Mouse (Mus musculus) testis, adult 2 months (tissue): ENCODE results near the gene BC016579. TPM values are rescaled to one million over a fixed set of nuclear protein-coding genes. Genes with fewer than 3 reads are reported as not detected.

Experiments
- H3K27ac ChIP-seq: fragments of 200-500 bp; 2 replicates; pipeline ENCODE4 v1.5.1; 2012; ENCODE audit warnings: low read depth, low read length; ENCODE audit not compliant: control insufficient read depth, insufficient read depth
- H3K27me3 ChIP-seq: fragments of 200-500 bp; 2 replicates; pipeline ENCODE4 v1.6.1; 2012; ENCODE audit warnings: mild to moderate bottlenecking, low read length, moderate library complexity; ENCODE audit not compliant: control insufficient read depth, insufficient read depth
- H3K36me3 ChIP-seq: fragments of 200-500 bp; 2 replicates; pipeline ENCODE4 v1.6.1; 2012; ENCODE audit warnings: mild to moderate bottlenecking, low read length; ENCODE audit not compliant: control insufficient read depth, insufficient read depth
- H3K4me1 ChIP-seq: fragments of 200-500 bp; 2 replicates; pipeline ENCODE4 v1.6.1; 2012; ENCODE audit warnings: low read length; ENCODE audit not compliant: control insufficient read depth, insufficient read depth
- H3K4me3 ChIP-seq: fragments of 200-500 bp; 2 replicates; pipeline ENCODE4 v1.5.1; 2012; ENCODE audit warnings: low read depth, mild to moderate bottlenecking, low read length, moderate library complexity, mixed read lengths; ENCODE audit not compliant: control insufficient read depth
- CTCF ChIP-seq: fragments of 200-500 bp; IDR thresholded peaks from 2 replicates; pipeline ENCODE4 v1.5.1; 2012; ENCODE audit warnings: low read depth, mild to moderate bottlenecking, inconsistent platforms, low read length, moderate library complexity; ENCODE audit not compliant: control insufficient read depth, insufficient read depth, insufficient replicate concordance
- POLR2A ChIP-seq: fragments of 200-500 bp; IDR thresholded peaks from 2 replicates; pipeline ENCODE4 v1.6.1; 2012; ENCODE audit warnings: low read depth, mild to moderate bottlenecking, inconsistent platforms, low read length, moderate library complexity; ENCODE audit not compliant: control insufficient read depth
- polyA plus RNA-seq: library from polyadenylated mRNA; depleted of rRNA; stranded (reverse); fragments of >200 nt; gene quantifications from 2 replicates; pipeline ENCODE4 v1.2.3, GENCODE M21; 2012

BC016579 gene
- polyA plus RNA-seq, 1 experiment: not detected

DNA sequence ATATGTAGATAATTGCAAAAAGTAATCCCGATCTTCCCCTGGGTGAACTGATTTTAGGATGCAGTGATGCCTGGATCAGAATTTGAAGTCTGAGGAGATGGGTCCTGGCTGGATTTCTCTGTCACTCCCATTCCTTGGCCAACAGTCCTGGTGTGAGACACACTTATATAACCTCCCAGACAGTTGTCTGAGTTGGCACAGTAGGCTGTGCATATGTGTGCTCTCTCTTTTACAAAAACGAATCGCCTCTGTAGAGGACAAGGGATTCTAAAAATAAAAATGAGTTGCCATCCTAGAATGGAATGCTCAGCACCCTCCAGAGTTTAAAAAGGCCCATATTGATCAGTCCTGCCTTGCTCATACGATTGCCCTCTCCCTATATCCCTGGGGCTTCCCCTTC is 5.7 kb upstream of the BC016579 start:
- H3K4me1 ChIP-seq: no peaks in the 10 kb centered on the region
- no peaks in the 10 kb centered on the region for H3K27me3 ChIP-seq
- TF ChIP-seq POLR2A (no peak), CTCF (no peak)
- no peak overlapping the region for H3K4me3 ChIP-seq
- no peaks in the 10 kb centered on the region for H3K36me3 ChIP-seq
- H3K27ac ChIP-seq: no peak overlapping the region

DNA sequence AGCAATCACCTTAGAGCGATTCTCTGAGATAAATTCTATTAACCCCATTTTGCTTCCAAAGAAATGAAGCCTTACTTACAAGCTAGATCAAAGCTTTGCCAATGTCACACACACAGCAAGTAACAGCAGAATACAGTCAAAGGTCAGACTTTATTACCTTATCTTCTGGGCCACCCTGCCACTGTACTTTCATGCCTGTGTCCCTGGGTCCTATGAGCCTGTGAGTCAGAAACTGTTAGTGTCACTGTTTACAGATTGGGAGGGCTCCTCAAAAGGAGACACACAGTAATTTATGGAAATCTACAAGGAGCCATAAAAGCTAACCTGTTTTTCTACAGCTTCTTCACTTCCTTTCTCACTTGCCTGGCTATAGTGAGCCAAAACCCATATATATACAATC is 4.4 kb upstream of the BC016579 start:
- TF ChIP-seq CTCF (no peak), POLR2A (no peak)
- Histone ChIP-seq H3K27ac (no peak overlapping the region), H3K4me3 (no peak overlapping the region), H3K4me1 (peaks cover under 1% of the 10 kb centered on the region), H3K36me3 (no peaks in the 10 kb centered on the region), H3K27me3 (no peaks in the 10 kb centered on the region)

DNA sequence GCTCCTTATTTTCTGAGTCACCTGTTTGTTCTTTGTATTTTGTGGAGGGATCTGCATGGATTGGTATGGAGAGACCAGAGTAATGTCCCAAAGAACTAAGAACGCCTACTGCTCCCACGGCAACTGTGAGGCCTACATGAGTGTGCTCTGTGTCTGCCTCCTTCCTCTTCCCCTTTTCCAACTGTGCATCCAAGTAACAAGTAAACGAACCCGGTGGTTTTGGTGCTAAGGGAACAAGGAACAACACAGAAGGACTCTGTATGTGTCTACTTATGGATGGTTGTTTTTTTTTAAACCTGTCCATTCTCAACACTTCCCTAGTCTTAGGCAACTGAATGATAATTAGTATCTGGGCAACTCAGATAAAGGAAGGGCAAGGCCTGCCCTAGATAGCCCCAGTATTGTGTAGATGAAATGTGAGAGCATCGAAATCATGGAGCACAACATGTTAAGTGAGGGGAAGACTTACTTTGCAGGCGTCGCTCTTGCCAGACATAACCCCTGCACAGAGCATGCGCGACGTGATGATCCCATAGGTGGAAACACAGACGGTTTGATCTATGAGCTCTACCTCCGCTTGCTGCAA is 3.8 kb upstream of the BC016579 start:
- Histone ChIP-seq H3K4me3 (no peak overlapping the region), H3K27ac (no peak overlapping the region), H3K36me3 (no peaks in the 10 kb centered on the region), H3K4me1 (peaks cover 2% of the 10 kb centered on the region), H3K27me3 (no peaks in the 10 kb centered on the region)
- no peak for TF ChIP-seq CTCF
- no peak for TF ChIP-seq POLR2A

DNA sequence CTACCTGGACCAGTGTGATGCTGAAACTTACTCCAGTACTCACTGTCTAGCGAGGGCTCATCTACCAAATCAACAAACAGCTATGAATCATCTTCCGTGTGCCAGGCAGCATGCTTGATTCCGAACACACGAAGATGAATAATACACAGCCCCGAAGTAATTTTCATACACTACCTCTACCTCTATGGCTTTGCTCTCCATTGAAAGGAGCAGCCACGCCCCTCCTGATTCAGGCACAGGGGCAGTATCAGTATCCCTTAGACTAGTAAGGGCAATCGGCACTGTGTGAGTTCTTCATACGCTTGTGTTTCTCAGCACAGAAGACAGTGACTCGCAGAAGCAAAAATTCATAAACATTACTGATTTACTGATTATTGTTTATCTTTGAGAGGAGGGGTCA is 597 bp upstream of the BC016579 start:
- Histone ChIP-seq H3K27ac (no peak overlapping the region), H3K4me1 (peaks cover 2% of the 10 kb centered on the region), H3K36me3 (no peaks in the 10 kb centered on the region), H3K4me3 (no peak overlapping the region), H3K27me3 (no peaks in the 10 kb centered on the region)
- TF ChIP-seq POLR2A (no peak), CTCF (no peak)

DNA sequence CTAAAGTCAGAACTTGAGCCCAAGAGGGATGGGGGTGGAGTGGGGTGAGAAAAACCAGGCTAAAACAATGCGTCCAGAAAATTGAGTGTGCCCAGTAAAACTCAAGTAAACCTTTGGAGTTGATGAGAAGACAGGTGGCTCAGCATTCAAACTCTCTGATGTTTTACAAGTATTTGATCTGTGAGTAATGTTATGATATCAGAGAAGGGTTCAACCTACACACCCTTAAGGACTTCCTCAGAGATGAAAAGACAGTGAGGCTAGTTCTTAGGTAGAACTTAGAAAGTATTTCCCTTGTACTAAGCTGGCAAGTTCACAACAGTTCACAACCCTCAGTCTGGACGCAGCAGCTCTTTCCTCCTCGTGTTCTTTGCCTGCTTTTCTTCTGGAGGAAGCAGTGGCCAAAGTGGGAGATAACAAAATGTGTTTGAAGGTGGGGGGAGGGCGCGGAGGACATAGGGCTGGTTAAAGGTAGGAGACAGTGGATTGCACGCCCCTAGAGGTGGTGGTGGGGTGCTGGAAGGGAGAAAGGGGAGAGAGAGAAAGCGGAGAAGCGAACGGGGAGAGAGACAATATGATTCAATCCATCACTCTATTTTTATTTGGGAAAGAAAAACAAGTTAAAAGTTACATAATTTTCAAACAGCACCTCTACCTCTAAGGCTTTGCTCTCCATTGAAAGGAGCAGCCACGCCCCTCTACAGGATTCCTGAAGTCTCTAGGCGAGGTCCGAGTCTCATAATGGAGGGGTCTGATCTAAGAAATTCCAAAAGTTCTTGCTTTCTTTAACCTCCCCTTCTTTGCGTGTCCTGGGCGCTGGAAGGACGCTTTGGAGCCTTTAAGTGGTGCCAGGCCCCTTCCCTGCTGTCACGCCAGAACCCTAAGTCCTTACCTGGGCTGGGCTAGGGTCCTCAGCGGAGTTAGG is 597 bp downstream of the BC016579 start:
- peaks cover 2% of the 10 kb centered on the region for H3K4me1 ChIP-seq
- no peaks in the 10 kb centered on the region for H3K27me3 ChIP-seq
- no peaks in the 10 kb centered on the region for H3K36me3 ChIP-seq
- no peak overlapping the region for H3K27ac ChIP-seq
- no peak overlapping the region; the same call in 1 of the 2 replicates for H3K4me3 ChIP-seq
- TF ChIP-seq CTCF: no peak

DNA sequence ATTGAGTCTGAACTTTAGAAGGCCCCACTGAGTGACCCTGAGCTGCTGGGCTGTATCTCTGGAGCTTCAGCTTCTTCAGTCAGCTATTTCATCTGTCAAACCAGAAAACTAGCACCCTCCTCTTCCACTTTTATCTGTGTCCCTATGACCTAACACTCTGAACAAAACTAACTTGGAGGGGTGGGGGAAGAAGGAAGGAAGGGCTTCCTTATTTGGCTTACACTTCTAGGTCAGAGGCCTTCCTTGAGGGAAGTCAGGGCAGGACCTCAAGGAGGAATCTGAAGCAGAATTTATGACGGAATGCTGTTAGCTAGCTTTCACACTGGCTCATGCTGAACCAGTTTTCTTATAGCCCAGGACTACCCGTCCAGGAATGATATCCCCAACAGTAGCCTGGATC is 2.4 kb downstream of the BC016579 start:
- no peak for TF ChIP-seq CTCF
- TF ChIP-seq POLR2A: no peak
- Histone ChIP-seq H3K27me3 (no peaks in the 10 kb centered on the region), H3K4me1 (peaks cover 2% of the 10 kb centered on the region), H3K4me3 (no peak overlapping the region), H3K36me3 (no peaks in the 10 kb centered on the region), H3K27ac (no peak overlapping the region)

DNA sequence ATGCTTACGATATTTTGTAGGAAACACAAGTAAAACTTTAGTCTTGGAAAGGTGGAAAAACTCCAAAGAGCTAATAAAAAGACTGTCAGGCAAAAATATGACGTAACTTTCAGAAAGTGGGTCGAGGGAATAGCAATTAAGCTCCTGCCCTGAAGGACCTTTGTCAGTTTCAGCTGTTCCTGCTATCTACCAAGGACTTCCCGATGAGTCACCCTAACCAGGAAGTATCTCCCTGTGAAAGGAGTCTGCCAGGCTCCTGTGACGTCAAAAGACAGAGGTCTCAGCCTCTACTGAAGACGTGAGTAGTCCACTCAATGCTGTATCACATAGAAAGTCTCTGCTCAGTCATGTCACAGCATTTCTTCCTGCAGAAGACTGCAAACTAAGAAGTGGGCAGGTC is 9.5 kb downstream of the BC016579 start:
- Histone ChIP-seq H3K36me3 (no peaks in the 10 kb centered on the region), H3K4me3 (no peak overlapping the region), H3K4me1 (no peaks in the 10 kb centered on the region), H3K27me3 (no peaks in the 10 kb centered on the region), H3K27ac (no peak overlapping the region)
- TF ChIP-seq POLR2A (no peak), CTCF (no peak)
